Mouse (Mus musculus) embryo, embryonic 11.5 days (tissue): ENCODE data around the gene Tnp2.
A peak's percentile ranks its signal among the peaks of the same experiment; 100 is the strongest.

Experiments
- DNase-seq: peaks from one replicate; pipeline ENCODE4 v3.0.0-alpha.2; 2012; ENCODE audit warnings: low read depth, low spot score

Gene Tnp2

GRCm38 (mm10) chr16:10769661-10770060, 18.8 kb downstream of the Tnp2 start:
- DNase-seq: no peak

- DNase-seq: no peak
These were observed 19.6 kb downstream of the Tnp2 start for GRCm38 (mm10) chr16:10768821-10769220.

GRCm38 (mm10) chr16:10767158-10767557, 21.3 kb downstream of the Tnp2 start:
- peak; percentile 35 for DNase-seq

- DNase-seq: no peak
These were observed 24.1 kb downstream of the Tnp2 start for GRCm38 (mm10) chr16:10764323-10764722.

GRCm38 (mm10) chr16:10763540-10764264, 24.8 kb downstream of the Tnp2 start:
- no peak for DNase-seq

GRCm38 (mm10) chr16:10762569-10763180, 25.8 kb downstream of the Tnp2 start:
- no peak for DNase-seq

- DNase-seq: no peak
These were observed 27.3 kb downstream of the Tnp2 start for GRCm38 (mm10) chr16:10761182-10761581.

- DNase-seq: no peak
These were observed 32.3 kb downstream of the Tnp2 start for GRCm38 (mm10) chr16:10756168-10756567.

GRCm38 (mm10) chr16:10754521-10755296, 33.8 kb downstream of the Tnp2 start:
- DNase-seq: no peak

- no peak for DNase-seq
These were observed 38.6 kb downstream of the Tnp2 start for GRCm38 (mm10) chr16:10749824-10750223.

GRCm38 (mm10) chr16:10749226-10749625, 39.2 kb downstream of the Tnp2 start:
- DNase-seq: no peak

- no peak for DNase-seq
These were observed 47.4 kb downstream of the Tnp2 start for GRCm38 (mm10) chr16:10741082-10741481.

GRCm38 (mm10) chr16:10739854-10740398, 48.5 kb downstream of the Tnp2 start:
- no peak for DNase-seq

GRCm38 (mm10) chr16:10738866-10739265, 49.6 kb downstream of the Tnp2 start:
- no peak for DNase-seq
